Mouse (Mus musculus) neural tube, embryonic 11.5 days (tissue): ENCODE measurements around the gene Ednrb. TPM values are rescaled to one million over a fixed set of nuclear protein-coding genes. Genes with fewer than 3 reads are reported as not detected.

Experiments used
- ATAC-seq: fragments of 200-750 bp; cut with Nextera tagmentation; 2 replicates; pipeline ENCODE4 v1.8.0; 2017; ENCODE audit warnings: moderate number of reproducible peaks, mild to moderate bottlenecking, moderate TSS enrichment, moderate library complexity; ENCODE audit not compliant: insufficient read depth, low FRiP score, low TSS enrichment
- DNase-seq: peaks from one replicate; pipeline ENCODE4 v3.0.0-alpha.2; 2015; ENCODE audit warnings: low spot score
- H3K27ac ChIP-seq: fragments of 300-500 bp; sonication (generic); 2 replicates; pipeline ENCODE4 v1.5.1; 2014; ENCODE audit warnings: low read depth, mild to moderate bottlenecking, low read length
- H3K27me3 ChIP-seq: fragments of 300-500 bp; sonication (generic); 2 replicates; pipeline ENCODE4 v1.6.1; 2014; ENCODE audit warnings: mild to moderate bottlenecking, low read length, mixed read lengths; ENCODE audit not compliant: control insufficient read depth, insufficient read depth
- H3K36me3 ChIP-seq: fragments of 300-500 bp; sonication (generic); 2 replicates; pipeline ENCODE4 v1.6.1; 2014; ENCODE audit warnings: mild to moderate bottlenecking, low read length, moderate library complexity, mixed read lengths; ENCODE audit not compliant: control insufficient read depth, insufficient read depth
- H3K4me1 ChIP-seq: fragments of 300-500 bp; sonication (generic); 2 replicates; pipeline ENCODE4 v1.6.1; 2014; ENCODE audit warnings: low read length, mixed read lengths; ENCODE audit not compliant: control insufficient read depth, insufficient read depth
- H3K4me2 ChIP-seq: fragments of 300-500 bp; sonication (generic); 2 replicates; pipeline ENCODE4 v1.6.1; 2014; ENCODE audit warnings: low read depth, mild to moderate bottlenecking, moderate library complexity
- H3K4me3 ChIP-seq: fragments of 300-500 bp; sonication (generic); 2 replicates; pipeline ENCODE4 v1.5.1; 2014; ENCODE audit warnings: low read depth, low read length
- H3K9ac ChIP-seq: fragments of 300-500 bp; sonication (generic); 2 replicates; pipeline ENCODE4 v1.6.1; 2014; ENCODE audit warnings: mild to moderate bottlenecking, low read length
- H3K9me3 ChIP-seq: fragments of 300-500 bp; sonication (generic); 2 replicates; pipeline ENCODE4 v1.6.1; 2016; ENCODE audit warnings: low read length; ENCODE audit not compliant: control insufficient read depth
- WGBS: fragments of 180-500 bp; shearing (Covaris S2); extraction: QIAGEN DNeasy Blood & Tissue Kit; methylation state at CpG from one replicate; pipeline ENCODE4 v1.1.7; 2014; 5-methylcytosine and 5-hydroxymethylcytosine counted together
- polyA plus RNA-seq: library from polyadenylated mRNA; unstranded; fragments of >200 nt; fragmentation: Nextera tagmentation; extraction: Ambion mirVana; gene quantifications from 2 replicates; pipeline ENCODE4 v1.2.1, GENCODE M21; 2014

The Ednrb gene
- 160 and 179 TPM in 2 replicates for polyA plus RNA-seq

GRCm38 (mm10) chr14:103844011-103844549, at the start of gene Ednrb:
Gene Ednrb (minus strand): TSS chr14:103844402.
- H3K4me1 ChIP-seq, result peaks cover 5% of the 10 kb centered on the region; the same call in 1 of the 2 replicates
- H3K27me3 ChIP-seq, result no peaks in the 10 kb centered on the region
- H3K4me2 ChIP-seq, result peak within 1 kb of the TSS; percentile 71
- ATAC-seq (peak; percentile 86), DNase-seq (peak; percentile 84)
- H3K4me3 ChIP-seq, result peak within 1 kb of the TSS; percentile 67
- peak within 1 kb of the TSS; percentile 92 for H3K27ac ChIP-seq
- whole genome bisulfite sequencing, result 1% methylated on average over 24 of the region's 24 CpGs
- H3K9ac ChIP-seq, result peak within 1 kb of the TSS; percentile 75
- H3K9me3 ChIP-seq, result no peaks in the 10 kb centered on the region
- H3K36me3 ChIP-seq, result no peaks in the 10 kb centered on the region

GRCm38 (mm10) chr14:103892411-103892938, 48.3 kb upstream of the Ednrb start:
- Histone ChIP-seq H3K27me3 (no peaks in the 10 kb centered on the region), H3K4me2 (no peak overlapping the region), H3K4me3 (no peak overlapping the region), H3K9ac (no peak overlapping the region), H3K9me3 (no peaks in the 10 kb centered on the region), H3K4me1 (no peaks in the 10 kb centered on the region), H3K36me3 (no peaks in the 10 kb centered on the region), H3K27ac (no peak overlapping the region)
- DNase-seq, result no peak
- no peak for ATAC-seq
- WGBS, result 89% methylated on average over 8 of the region's 8 CpGs

- H3K4me3 ChIP-seq, result no peak overlapping the region
- DNase-seq (no peak), ATAC-seq (no peak)
- H3K9ac ChIP-seq, result no peak overlapping the region
- no peaks in the 10 kb centered on the region for H3K9me3 ChIP-seq
- 84% methylated on average over 4 of the region's 4 CpGs for WGBS
- H3K27me3 ChIP-seq, result no peaks in the 10 kb centered on the region
- no peak overlapping the region for H3K4me2 ChIP-seq
- H3K4me1 ChIP-seq, result no peaks in the 10 kb centered on the region
- H3K36me3 ChIP-seq, result no peaks in the 10 kb centered on the region
- no peak overlapping the region for H3K27ac ChIP-seq
Observed at GRCm38 (mm10) chr14:103890761-103891160, 46.6 kb upstream of the Ednrb start.

GRCm38 (mm10) chr14:103884892-103885575, 40.8 kb upstream of the Ednrb start:
- H3K27ac ChIP-seq, result no peak overlapping the region
- ATAC-seq, result no peak
- no peaks in the 10 kb centered on the region for H3K4me1 ChIP-seq
- H3K4me3 ChIP-seq, result no peak overlapping the region
- H3K27me3 ChIP-seq, result no peaks in the 10 kb centered on the region
- H3K36me3 ChIP-seq, result no peaks in the 10 kb centered on the region
- no peak overlapping the region for H3K9ac ChIP-seq
- DNase-seq, result no peak
- 83% methylated on average over 7 of the region's 7 CpGs for WGBS
- no peaks in the 10 kb centered on the region for H3K9me3 ChIP-seq
- no peak overlapping the region for H3K4me2 ChIP-seq

GRCm38 (mm10) chr14:103882943-103883342, 38.7 kb upstream of the Ednrb start:
- no peak overlapping the region for H3K4me2 ChIP-seq
- ATAC-seq, result no peak
- no peak overlapping the region for H3K4me3 ChIP-seq
- no peaks in the 10 kb centered on the region for H3K27me3 ChIP-seq
- no peaks in the 10 kb centered on the region for H3K36me3 ChIP-seq
- WGBS, result 94% methylated on average over 3 of the region's 3 CpGs
- H3K4me1 ChIP-seq, result no peaks in the 10 kb centered on the region
- DNase-seq, result no peak
- H3K27ac ChIP-seq, result no peak overlapping the region
- H3K9me3 ChIP-seq, result no peaks in the 10 kb centered on the region
- H3K9ac ChIP-seq, result no peak overlapping the region

GRCm38 (mm10) chr14:103877117-103877516, 32.9 kb upstream of the Ednrb start:
- Histone ChIP-seq H3K4me2 (no peak overlapping the region), H3K9me3 (no peaks in the 10 kb centered on the region), H3K27ac (no peak overlapping the region), H3K4me3 (no peak overlapping the region), H3K27me3 (no peaks in the 10 kb centered on the region), H3K36me3 (no peaks in the 10 kb centered on the region), H3K4me1 (no peaks in the 10 kb centered on the region), H3K9ac (no peak overlapping the region)
- DNase-seq, result no peak
- ATAC-seq, result no peak
- WGBS, result 87% methylated on average over 2 of the region's 2 CpGs

- Histone ChIP-seq H3K4me1 (no peaks in the 10 kb centered on the region), H3K4me3 (no peak overlapping the region), H3K27ac (no peak overlapping the region), H3K4me2 (no peak overlapping the region), H3K9ac (no peak overlapping the region), H3K9me3 (no peaks in the 10 kb centered on the region), H3K36me3 (no peaks in the 10 kb centered on the region), H3K27me3 (no peaks in the 10 kb centered on the region)
- no peak for DNase-seq
- no peak for ATAC-seq
- WGBS, result 87% methylated on average over 3 of the region's 3 CpGs
Observed at GRCm38 (mm10) chr14:103876598-103876997, 32.4 kb upstream of the Ednrb start.

GRCm38 (mm10) chr14:103866636-103867035, 22.4 kb upstream of the Ednrb start:
- H3K27me3 ChIP-seq, result no peaks in the 10 kb centered on the region
- H3K27ac ChIP-seq, result no peak overlapping the region
- H3K4me3 ChIP-seq, result no peak overlapping the region
- no peaks in the 10 kb centered on the region for H3K9me3 ChIP-seq
- no peak for DNase-seq
- H3K4me1 ChIP-seq, result no peaks in the 10 kb centered on the region
- ATAC-seq, result no peak
- H3K4me2 ChIP-seq, result no peak overlapping the region
- no peaks in the 10 kb centered on the region for H3K36me3 ChIP-seq
- no peak overlapping the region for H3K9ac ChIP-seq
- 84% methylated on average over 2 of the region's 2 CpGs for WGBS

GRCm38 (mm10) chr14:103865226-103865625, 21.0 kb upstream of the Ednrb start:
- Histone ChIP-seq H3K9ac (no peak overlapping the region), H3K27ac (no peak overlapping the region), H3K4me3 (no peak overlapping the region), H3K27me3 (no peaks in the 10 kb centered on the region), H3K9me3 (no peaks in the 10 kb centered on the region), H3K4me2 (no peak overlapping the region), H3K4me1 (no peaks in the 10 kb centered on the region), H3K36me3 (no peaks in the 10 kb centered on the region)
- WGBS, result 80% methylated on average over 2 of the region's 2 CpGs
- ATAC-seq, result no peak
- no peak for DNase-seq
